Mouse (Mus musculus) brain, embryonic 14.5 days (tissue): ENCODE measurements around the gene Ndufa6.

Experiments
- CTCF ChIP-seq: fragments of 200-500 bp; IDR thresholded peaks from 2 replicates; pipeline ENCODE4 v1.5.1; 2012; ENCODE audit warnings: inconsistent platforms, mild to moderate bottlenecking, moderate library complexity, borderline replicate concordance; ENCODE audit not compliant: insufficient read depth, insufficient read length; ENCODE audit errors: extremely low read depth
- POLR2A ChIP-seq: fragments of 200-500 bp; IDR thresholded peaks from 2 replicates; pipeline ENCODE4 v1.6.1; 2012; ENCODE audit warnings: mild to moderate bottlenecking, inconsistent platforms, borderline replicate concordance; ENCODE audit not compliant: poor library complexity, insufficient read depth, insufficient read length, severe bottlenecking; ENCODE audit errors: extremely low read depth

- no peak for TF ChIP-seq CTCF
- no peak for TF ChIP-seq POLR2A
Observed at GRCm38 (mm10) chr15:82382441-82382840, 28.3 kb upstream of the Ndufa6 start.
